Mouse (Mus musculus) midbrain, embryonic 15.5 days (tissue): ENCODE data around the gene Asb14. TPM values are rescaled to one million over a fixed set of nuclear protein-coding genes. Genes with fewer than 3 reads are reported as not detected.

Experiments
- polyA plus RNA-seq: library from polyadenylated mRNA; unstranded; fragments of >200 nt; fragmentation: Nextera tagmentation; extraction: Ambion mirVana; gene quantifications from 2 replicates; pipeline ENCODE4 v1.2.1, GENCODE M21; 2015

The Asb14 gene
- polyA plus RNA-seq, 1 experiment from 2014 or later: 0.48 TPM

Other genes starting within 250 kb of the Asb14 start
- 12.7 and 13.0 TPM in 2 replicates for gene Pde12, start 224.7 kb upstream of the Asb14 start, polyA plus RNA-seq
- 0.14 and 0.28 TPM in 2 replicates for gene Dnah12, start 201.3 kb upstream of the Asb14 start, polyA plus RNA-seq
- 53.1 and 55.8 TPM in 2 replicates for gene Appl1, start 76.7 kb downstream of the Asb14 start, polyA plus RNA-seq
- 0.23 and 0.29 TPM in 2 replicates for gene Hesx1, start 99.9 kb downstream of the Asb14 start, polyA plus RNA-seq
- gene Il17rd, start 144.4 kb downstream of the Asb14 start, polyA plus RNA-seq: 2.2 and 2.3 TPM in 2 replicates
- gene Arhgef3, start 220.3 kb downstream of the Asb14 start, polyA plus RNA-seq: 6.3 and 6.8 TPM in 2 replicates